Mouse (Mus musculus) ES-Bruce4 (cell line): ENCODE measurements around the gene Rnf213.

ENCODE experiments used
- CTCF ChIP-seq: IDR thresholded peaks from one replicate; pipeline ENCODE4 v1.8.1; 2011; ENCODE audit warnings: low read depth, low read length
- EP300 ChIP-seq: IDR thresholded peaks from 2 replicates; pipeline ENCODE4 v1.6.1; 2011; ENCODE audit warnings: low read depth, low read length; ENCODE audit not compliant: insufficient read depth
- POLR2A ChIP-seq: IDR thresholded peaks from one replicate; pipeline ENCODE4 v1.8.1; 2011; ENCODE audit warnings: low read length; ENCODE audit not compliant: insufficient read depth

DNA sequence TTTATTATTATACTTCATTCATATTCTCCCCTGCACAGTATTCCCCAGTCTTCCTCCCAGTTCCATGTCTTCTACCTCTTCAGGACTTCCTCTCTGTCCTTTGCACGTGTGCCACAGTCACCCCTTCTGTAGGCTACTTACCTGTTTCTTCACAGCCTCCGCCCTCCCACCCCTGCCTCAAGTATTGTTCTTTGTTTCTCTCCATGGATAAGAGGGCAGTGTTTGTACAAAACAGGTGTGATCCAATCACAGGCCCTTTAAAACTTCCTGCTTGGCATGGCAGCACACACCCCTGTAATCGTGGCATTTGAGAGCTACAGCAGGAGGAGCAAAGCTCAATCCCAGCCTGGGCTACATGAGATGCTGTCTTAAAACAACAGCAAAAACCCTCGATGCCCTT is 100.6 kb downstream of the Rnf213 start:
- TF ChIP-seq CTCF = no peak
- TF ChIP-seq POLR2A = no peak
- TF ChIP-seq EP300 = no peak
